Mouse (Mus musculus) midbrain, embryonic 12.5 days (tissue): ENCODE measurements around the gene Smg6. TPM values are rescaled to one million over a fixed set of nuclear protein-coding genes. Genes with fewer than 3 reads are reported as not detected.
A peak's percentile ranks its signal among the peaks of the same experiment; 100 is the strongest.

Source experiments
- ATAC-seq: fragments of 200-750 bp; cut with Nextera tagmentation; 2 replicates; pipeline ENCODE4 v1.8.0; 2017; ENCODE audit warnings: low read depth, moderate TSS enrichment, moderate library complexity; ENCODE audit not compliant: low FRiP score
- H3K27ac ChIP-seq: fragments of 300-500 bp; sonication (generic); replicated peaks from 2 replicates; pipeline ENCODE4 v1.5.1; 2016; ENCODE audit warnings: mild to moderate bottlenecking
- H3K27me3 ChIP-seq: fragments of 300-500 bp; sonication (generic); 2 replicates; pipeline ENCODE4 v1.6.1; 2016; ENCODE audit warnings: mild to moderate bottlenecking
- H3K36me3 ChIP-seq: fragments of 300-500 bp; sonication (generic); 2 replicates; pipeline ENCODE4 v1.6.1; 2016
- H3K4me1 ChIP-seq: fragments of 300-500 bp; sonication (generic); 2 replicates; pipeline ENCODE4 v1.6.1; 2016
- H3K4me2 ChIP-seq: fragments of 300-500 bp; sonication (generic); replicated peaks from 2 replicates; pipeline ENCODE4 v1.6.1; 2016; ENCODE audit warnings: mild to moderate bottlenecking, moderate library complexity
- H3K4me3 ChIP-seq: fragments of 300-500 bp; sonication (generic); 2 replicates; pipeline ENCODE4 v1.5.1; 2016; ENCODE audit warnings: mild to moderate bottlenecking
- H3K9ac ChIP-seq: fragments of 300-500 bp; sonication (generic); replicated peaks from 2 replicates; pipeline ENCODE4 v1.6.1; 2016; ENCODE audit warnings: mild to moderate bottlenecking, moderate library complexity
- H3K9me3 ChIP-seq: fragments of 300-500 bp; sonication (generic); 2 replicates; pipeline ENCODE4 v1.6.1; 2016; ENCODE audit warnings: mild to moderate bottlenecking
- WGBS: fragments of 180-500 bp; shearing (Covaris S2); methylation state at CpG from one replicate; pipeline ENCODE4 v1.1.7; 2016; 5-methylcytosine and 5-hydroxymethylcytosine counted together
- polyA plus RNA-seq: library from polyadenylated mRNA; unstranded; fragments of >200 nt; fragmentation: Nextera tagmentation; extraction: Ambion mirVana; gene quantifications from 2 replicates; pipeline ENCODE4 v1.2.1, GENCODE M21; 2016

Smg6 gene
- polyA plus RNA-seq, 1 experiment from 2014 or later = 22.6 TPM

GRCm38 (mm10) chr11:75178011-75178410 lies 252.4 kb downstream of the Smg6 start:
- WGBS = 55% methylated on average over 12 of the region's 12 CpGs
- Histone ChIP-seq H3K36me3 (peaks cover 24% of the 10 kb centered on the region), H3K9me3 (no peaks in the 10 kb centered on the region), H3K27ac (peak overlapping the region; percentile 79), H3K27me3 (peaks cover 21% of the 10 kb centered on the region), H3K4me3 (peak overlapping the region; percentile 71), H3K9ac (peak overlapping the region; percentile 79), H3K4me1 (peaks cover 30% of the 10 kb centered on the region), H3K4me2 (peak overlapping the region; percentile 97)
- no peak for ATAC-seq

GRCm38 (mm10) chr11:75178672-75179208 lies 253.1 kb downstream of the Smg6 start, which contains the start of gene Ovca2:
Gene Ovca2 (minus strand): TSS chr11:75178835.
- Histone ChIP-seq H3K9ac (peak within 1 kb of the TSS; percentile 79), H3K9me3 (no peaks in the 10 kb centered on the region), H3K4me3 (peak within 1 kb of the TSS; percentile 71), H3K27ac (peak within 1 kb of the TSS; percentile 79), H3K4me1 (peaks cover 24% of the 10 kb centered on the region), H3K27me3 (peaks cover 14% of the 10 kb centered on the region), H3K36me3 (peaks cover 29% of the 10 kb centered on the region), H3K4me2 (peak within 1 kb of the TSS; percentile 97)
- ATAC-seq = peak; percentile 96
- WGBS = under 1% methylated on average over 33 of the region's 33 CpGs

DNA sequence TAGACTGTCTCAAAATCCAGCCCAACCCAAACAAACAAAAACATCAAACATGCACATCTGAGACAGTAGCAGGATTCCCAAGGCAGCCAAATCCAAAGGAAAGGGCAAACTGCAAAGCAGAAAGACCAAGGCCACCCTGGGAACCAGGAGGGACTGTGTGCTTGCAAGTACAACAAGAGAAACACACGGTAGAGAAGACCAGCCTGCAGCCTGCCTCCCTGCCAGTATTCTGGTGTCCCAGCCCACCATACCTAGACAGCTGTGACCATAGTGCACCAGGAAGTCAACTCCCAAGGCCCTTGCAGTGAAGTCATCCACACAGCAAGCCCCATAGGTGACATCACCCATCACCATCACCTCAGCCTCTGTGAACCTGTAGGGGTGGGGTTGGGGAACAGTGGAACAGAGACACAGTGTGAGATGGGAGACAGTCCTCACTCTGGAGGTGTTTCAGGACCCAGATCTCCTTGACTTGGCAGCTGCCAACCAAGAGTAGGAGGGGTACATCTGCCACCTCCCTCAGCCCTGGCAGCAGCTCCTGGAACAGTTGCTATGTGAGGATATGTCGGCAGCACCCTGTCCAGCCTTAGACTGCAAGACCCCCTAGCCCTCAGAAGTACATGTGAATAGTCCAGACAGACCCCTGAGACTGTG lies 258.4 kb downstream of the Smg6 start:
- Histone ChIP-seq H3K9me3 (no peaks in the 10 kb centered on the region), H3K36me3 (peaks cover 14% of the 10 kb centered on the region), H3K4me2 (no peak overlapping the region), H3K27me3 (no peaks in the 10 kb centered on the region), H3K27ac (no peak overlapping the region), H3K4me1 (peaks cover 10% of the 10 kb centered on the region), H3K9ac (no peak overlapping the region), H3K4me3 (no peak overlapping the region)
- no peak for ATAC-seq
- WGBS = 81% methylated on average over 2 of the region's 2 CpGs

DNA sequence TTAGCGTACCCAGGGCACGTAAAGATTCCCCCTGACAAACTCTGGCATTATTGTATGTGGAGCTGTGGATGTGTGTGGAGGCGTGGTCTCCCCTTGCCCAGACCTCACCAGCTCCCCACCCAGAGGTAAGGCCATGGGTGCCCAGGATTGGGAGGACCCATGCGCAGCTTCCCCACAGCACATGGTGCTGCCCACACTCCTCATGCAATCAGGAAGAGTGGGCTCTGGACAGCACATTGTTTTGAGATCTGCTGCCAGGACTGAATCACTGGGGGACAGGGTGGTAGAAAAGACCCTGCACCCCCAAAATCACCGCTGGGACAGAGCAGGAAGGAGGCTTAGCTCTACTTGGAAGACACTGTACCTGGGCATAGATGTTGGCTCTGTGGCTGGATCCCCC lies 258.9 kb downstream of the Smg6 start:
- ATAC-seq = no peak
- Histone ChIP-seq H3K4me3 (no peak overlapping the region), H3K9me3 (no peaks in the 10 kb centered on the region), H3K9ac (peak overlapping the region; percentile 41; the same call in 1 of the 2 replicates), H3K27ac (0 out of 2 replicates have a peak overlapping the region, but pooled peaks have one; percentile 42), H3K4me2 (no peak overlapping the region), H3K4me1 (peaks cover 11% of the 10 kb centered on the region), H3K27me3 (no peaks in the 10 kb centered on the region), H3K36me3 (peaks cover 14% of the 10 kb centered on the region)
- WGBS = 80% methylated on average over 5 of the region's 5 CpGs

DNA sequence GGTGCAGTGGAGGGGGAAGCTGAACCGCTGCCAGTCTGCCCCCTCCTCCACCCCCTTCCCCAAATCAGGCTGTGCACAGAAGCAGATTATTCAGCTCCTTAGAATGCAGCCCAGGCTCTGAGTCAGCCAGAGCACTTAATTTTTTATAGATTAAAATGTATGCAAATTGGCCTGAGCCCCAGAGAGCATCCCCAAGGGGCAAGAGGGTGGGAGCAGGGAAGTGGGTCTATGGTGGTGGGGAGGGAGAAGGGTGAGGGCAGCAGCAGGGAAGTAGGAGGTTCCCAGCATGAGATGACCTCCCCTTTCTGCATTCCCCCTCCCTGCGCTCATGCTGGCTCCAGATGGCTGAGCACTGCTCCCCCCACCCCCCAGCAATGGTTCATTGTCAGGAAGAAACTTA lies 259.4 kb downstream of the Smg6 start:
- H3K4me1 ChIP-seq = peaks cover 12% of the 10 kb centered on the region
- 50% methylated on average over 1 of the region's 2 CpGs for WGBS
- H3K27ac ChIP-seq = 0 out of 2 replicates have a peak overlapping the region, but pooled peaks have one; percentile 42
- H3K27me3 ChIP-seq = no peaks in the 10 kb centered on the region
- H3K4me2 ChIP-seq = no peak overlapping the region
- no peaks in the 10 kb centered on the region for H3K9me3 ChIP-seq
- 0 out of 2 replicates have a peak, but pooled peaks have one; percentile 23 for ATAC-seq
- H3K4me3 ChIP-seq = no peak overlapping the region
- H3K36me3 ChIP-seq = peaks cover 14% of the 10 kb centered on the region
- peak overlapping the region; percentile 41; the same call in 1 of the 2 replicates for H3K9ac ChIP-seq

DNA sequence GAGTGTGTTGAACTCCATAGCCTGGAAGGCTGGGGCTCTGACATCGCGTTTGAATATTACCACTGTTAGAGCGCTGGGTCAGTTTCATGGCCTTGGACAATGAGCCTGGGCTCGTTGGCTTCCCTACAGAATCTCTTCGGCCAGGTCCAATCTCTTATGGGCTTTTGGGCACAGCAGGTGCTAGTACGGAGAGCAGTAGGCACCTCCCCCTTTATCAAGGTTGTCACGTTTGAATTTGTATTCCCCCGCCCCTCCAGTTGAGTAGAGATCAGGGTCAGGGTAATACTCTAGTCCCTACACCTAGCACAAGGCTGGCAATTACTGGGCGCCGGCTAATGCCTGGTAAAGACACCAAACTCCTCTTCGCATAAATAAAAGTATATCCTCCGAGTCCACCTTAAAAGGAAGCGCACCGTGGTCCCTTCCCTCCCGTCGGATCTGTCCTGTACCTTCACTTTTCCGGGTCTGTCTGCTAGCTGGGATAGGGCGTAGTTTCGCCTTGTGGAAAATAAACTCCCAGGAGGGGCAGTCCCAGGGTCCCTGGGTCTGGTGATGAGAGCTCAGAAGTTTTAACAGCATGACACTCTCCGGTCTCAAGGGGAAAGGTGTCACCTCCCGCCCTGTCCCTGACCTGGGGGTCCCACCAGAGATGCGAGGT lies 264.2 kb downstream of the Smg6 start:
- Histone ChIP-seq H3K27me3 (peaks cover 41% of the 10 kb centered on the region), H3K4me2 (peak overlapping the region; percentile 80), H3K4me1 (peaks cover 39% of the 10 kb centered on the region), H3K9me3 (no peaks in the 10 kb centered on the region), H3K4me3 (peak overlapping the region; percentile 74), H3K36me3 (no peaks in the 10 kb centered on the region), H3K27ac (no peak overlapping the region), H3K9ac (peak overlapping the region; percentile 54)
- ATAC-seq = peak; percentile 1; the same call in 1 of the 2 replicates
- under 1% methylated on average over 22 of the region's 22 CpGs for WGBS

DNA sequence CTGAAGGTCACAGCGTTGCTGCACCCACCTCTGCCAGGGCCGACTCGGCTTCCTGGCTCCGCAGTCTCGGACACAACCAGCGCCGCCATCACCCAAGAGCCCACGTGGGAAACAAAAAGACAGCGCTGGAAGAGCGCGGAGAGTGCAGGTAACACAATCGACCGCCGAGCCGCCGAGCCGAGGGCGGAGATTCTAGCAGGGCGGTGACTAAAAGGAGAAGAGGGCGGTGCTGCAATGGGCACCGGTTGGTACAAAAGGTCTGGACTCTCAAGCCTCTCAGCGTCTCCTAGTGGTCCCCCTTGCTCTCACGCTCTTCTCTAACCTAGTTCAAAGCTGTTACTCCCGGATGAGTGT lies 264.7 kb downstream of the Smg6 start:
- Histone ChIP-seq H3K9me3 (no peaks in the 10 kb centered on the region), H3K9ac (peak overlapping the region; percentile 54), H3K4me3 (peak overlapping the region; percentile 74), H3K4me1 (peaks cover 43% of the 10 kb centered on the region), H3K4me2 (peak overlapping the region; percentile 80), H3K36me3 (no peaks in the 10 kb centered on the region), H3K27me3 (peaks cover 46% of the 10 kb centered on the region), H3K27ac (0 out of 2 replicates have a peak overlapping the region, but pooled peaks have one; percentile 56)
- peak; percentile 67 for ATAC-seq
- 0% methylated on average over 24 of the region's 24 CpGs for WGBS

- Histone ChIP-seq H3K9me3 (no peaks in the 10 kb centered on the region), H3K4me3 (peak within 1 kb of the TSS; percentile 74), H3K4me1 (peaks cover 45% of the 10 kb centered on the region), H3K27ac (peak within 1 kb of the TSS; percentile 56; the same call in 1 of the 2 replicates), H3K9ac (peak within 1 kb of the TSS; percentile 54), H3K36me3 (no peaks in the 10 kb centered on the region), H3K27me3 (peaks cover 52% of the 10 kb centered on the region), H3K4me2 (peak within 1 kb of the TSS; percentile 80)
- peak; percentile 0; the same call in 1 of the 2 replicates for ATAC-seq
- 49% methylated on average over 5 of the region's 5 CpGs for WGBS
These were observed 265.4 kb downstream of the Smg6 start, which contains the start of gene Dph1 for GRCm38 (mm10) chr11:75190905-75191441. Gene Dph1 (minus strand): TSS chr11:75191241.

DNA sequence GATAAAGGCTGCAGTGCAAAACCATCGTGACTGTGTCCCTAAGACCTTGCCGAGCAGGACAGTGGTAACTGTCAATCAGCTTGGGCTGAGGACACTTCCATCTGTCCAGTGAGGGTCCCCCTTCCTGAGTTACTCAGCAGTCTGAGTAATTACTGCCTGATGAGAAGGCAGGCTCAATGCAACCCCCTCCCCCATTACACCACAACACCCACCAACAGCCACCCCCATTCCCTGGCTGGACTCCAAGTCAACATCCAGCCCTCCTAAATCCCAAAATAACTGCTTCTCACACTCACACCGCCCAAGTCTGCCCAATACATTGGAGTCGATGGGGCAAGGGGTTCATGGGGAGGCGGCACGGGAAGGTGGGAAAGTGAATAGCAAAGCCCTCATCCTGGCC lies 266.2 kb downstream of the Smg6 start:
- ATAC-seq = no peak
- peaks cover 61% of the 10 kb centered on the region for H3K27me3 ChIP-seq
- peaks cover 45% of the 10 kb centered on the region for H3K4me1 ChIP-seq
- H3K4me2 ChIP-seq = no peak overlapping the region
- H3K36me3 ChIP-seq = no peaks in the 10 kb centered on the region
- no peak overlapping the region for H3K9ac ChIP-seq
- 66% methylated on average over 6 of the region's 6 CpGs for WGBS
- 0 out of 2 replicates have a peak overlapping the region, but pooled peaks have one; percentile 56 for H3K27ac ChIP-seq
- no peaks in the 10 kb centered on the region for H3K9me3 ChIP-seq
- H3K4me3 ChIP-seq = no peak overlapping the region

DNA sequence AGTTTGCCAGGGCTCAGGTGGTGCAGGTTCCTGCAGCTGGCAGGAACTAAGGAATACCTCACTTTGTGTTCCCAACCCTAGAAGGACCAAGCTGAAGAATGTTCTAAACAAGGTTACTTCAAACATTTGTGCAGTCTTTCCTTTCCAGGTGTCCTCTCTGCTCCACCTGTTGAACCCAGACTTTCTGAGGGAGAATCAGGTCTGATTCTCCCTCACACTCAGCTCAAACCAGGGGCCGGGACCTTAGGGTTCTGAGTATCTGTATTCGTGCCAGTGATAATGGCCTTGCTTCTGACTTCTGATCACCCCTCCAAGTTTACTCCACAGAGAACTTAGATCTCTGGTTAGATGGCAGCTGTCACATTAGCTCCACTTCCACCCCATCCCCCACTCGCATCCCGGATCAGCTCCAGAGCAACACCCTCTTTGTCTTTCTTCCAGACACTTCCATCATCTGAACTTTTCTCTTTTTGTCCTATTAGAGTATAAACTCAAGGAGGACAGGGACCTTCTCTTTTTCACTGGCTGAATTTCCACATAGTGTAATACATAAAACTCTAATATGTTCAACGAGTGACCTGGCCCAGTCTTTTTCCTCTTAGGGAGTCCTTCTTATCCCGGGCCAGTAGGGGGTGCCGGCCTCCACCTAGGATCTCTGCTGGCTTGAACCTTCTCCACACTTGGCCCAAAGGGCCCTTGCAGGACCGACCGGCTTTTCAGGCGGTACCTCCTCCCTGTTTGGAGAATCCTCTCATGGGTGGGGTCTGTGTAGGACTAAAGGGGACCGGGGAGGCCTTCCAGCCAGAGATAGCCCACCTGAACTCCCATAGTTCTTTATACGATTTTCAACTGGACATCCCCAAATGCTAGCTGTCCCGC lies 267.0 kb downstream of the Smg6 start:
- Histone ChIP-seq H3K4me2 (peak overlapping the region; percentile 75), H3K9ac (no peak overlapping the region), H3K4me3 (peak overlapping the region; percentile 57), H3K36me3 (no peaks in the 10 kb centered on the region), H3K4me1 (peaks cover 45% of the 10 kb centered on the region), H3K27ac (peak overlapping the region; percentile 67; the same call in 1 of the 2 replicates), H3K9me3 (no peaks in the 10 kb centered on the region), H3K27me3 (peaks cover 67% of the 10 kb centered on the region)
- peak; percentile 14; the same call in 1 of the 2 replicates for ATAC-seq
- WGBS = 21% methylated on average over 13 of the region's 13 CpGs
